Mouse (Mus musculus): ENCODE measurements at regions not wholly inside any gene's neighbourhood (a gene's known extent, or its start where the extent isn't known, plus 50 kb on each side); places are given as distances from the start of the nearest gene placed in this dataset.
A peak's percentile ranks its signal among the peaks of the same experiment; 100 is the strongest.

DNA sequence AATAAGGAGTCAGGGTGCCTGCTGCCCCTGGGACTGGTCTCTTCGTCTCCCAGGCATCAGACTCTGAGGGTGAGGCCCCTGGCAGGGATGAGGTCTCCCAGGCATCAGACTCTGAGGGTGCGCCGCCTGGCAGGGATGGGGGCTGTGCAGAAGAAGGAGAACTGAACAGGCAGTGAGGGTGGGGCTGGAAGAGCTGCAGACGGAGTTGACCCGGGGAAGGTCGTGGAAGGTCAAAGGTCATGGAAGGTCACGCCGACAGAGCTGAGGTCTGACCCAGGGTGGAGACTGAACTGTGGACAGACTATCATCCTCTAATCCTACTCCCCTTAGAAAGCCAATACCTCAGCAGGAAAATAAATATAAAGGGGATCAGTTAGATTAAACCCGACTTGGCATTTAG lies 50.6 kb upstream of the Grik3 start:
- ATAC-seq (replicated peaks; ENCODE audit: low FRiP score, poor library complexity, severe bottlenecking) = no peak

GRCm38 (mm10) chr4:125437161-125437822 lies 53.2 kb upstream of the Grik3 start:
- no peak for ATAC-seq (replicated peaks; ENCODE audit: low FRiP score, poor library complexity, severe bottlenecking)

GRCm38 (mm10) chr4:125433511-125433910 lies 57.0 kb upstream of the Grik3 start:
- no peak for ATAC-seq (replicated peaks; ENCODE audit: low FRiP score, poor library complexity, severe bottlenecking)

DNA sequence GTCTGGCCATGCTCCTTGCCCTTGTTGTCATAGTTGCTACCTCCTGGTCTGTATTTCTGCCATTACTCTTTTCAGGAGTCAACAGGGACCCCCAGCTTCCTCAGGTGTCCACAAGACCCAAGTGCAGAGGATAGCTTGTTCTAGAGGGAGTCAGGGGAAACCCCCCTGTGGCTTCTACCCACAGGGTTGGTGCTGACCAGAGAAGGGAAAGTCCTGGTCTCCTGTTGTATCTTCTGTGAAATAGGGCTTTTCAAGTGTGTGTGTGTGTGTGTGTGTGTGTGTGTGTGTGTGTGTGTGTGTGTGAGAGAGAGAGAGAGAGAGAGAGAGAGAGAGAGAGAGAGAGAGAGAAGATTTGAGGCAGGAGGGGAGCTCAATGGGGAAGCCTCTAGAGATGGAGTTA lies 58.9 kb upstream of the Grik3 start:
- no peak for ATAC-seq (replicated peaks; ENCODE audit: low FRiP score, poor library complexity, severe bottlenecking)

DNA sequence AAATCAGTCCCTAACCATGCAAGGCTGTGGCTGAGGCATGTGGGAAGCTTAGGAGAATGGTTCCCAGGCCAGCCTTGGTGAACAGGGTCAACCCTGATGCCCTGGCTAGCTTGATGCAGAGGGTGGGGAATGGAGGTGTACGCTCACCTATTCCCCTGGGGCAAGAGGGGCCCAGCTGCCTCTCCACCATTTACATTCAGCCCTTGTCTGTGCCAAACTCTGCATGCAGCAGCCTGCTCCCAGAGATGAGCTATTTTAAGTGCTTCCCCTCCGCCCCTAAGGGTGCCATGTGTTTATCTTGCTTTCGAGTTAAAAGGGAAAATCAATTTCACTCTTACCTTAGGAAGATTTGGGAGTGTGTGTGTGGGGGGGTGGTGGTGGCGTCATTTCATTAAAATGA lies 59.7 kb upstream of the Grik3 start:
- no peak for ATAC-seq (replicated peaks; ENCODE audit: low FRiP score, poor library complexity, severe bottlenecking)

DNA sequence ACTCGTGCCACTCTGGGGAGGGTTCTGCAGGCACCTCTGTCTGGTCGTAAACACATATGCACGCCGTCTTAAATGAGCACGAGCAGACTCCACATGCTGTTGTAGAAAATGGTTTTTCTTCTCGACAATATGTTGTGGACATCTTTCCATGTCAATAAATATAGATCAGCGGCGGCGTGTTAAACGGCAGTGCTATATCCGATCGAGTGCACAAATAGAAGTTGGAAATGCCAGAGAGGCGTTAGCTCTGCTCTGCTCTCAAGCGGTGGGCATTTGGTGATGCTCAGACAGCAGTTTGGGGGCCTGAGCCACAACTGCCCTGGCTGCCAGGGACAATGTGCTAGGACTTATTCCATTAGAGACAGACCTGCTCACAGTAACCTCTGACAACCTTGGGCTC lies 61.8 kb upstream of the Grik3 start:
- ATAC-seq (replicated peaks; ENCODE audit: low FRiP score, poor library complexity, severe bottlenecking) = no peak

DNA sequence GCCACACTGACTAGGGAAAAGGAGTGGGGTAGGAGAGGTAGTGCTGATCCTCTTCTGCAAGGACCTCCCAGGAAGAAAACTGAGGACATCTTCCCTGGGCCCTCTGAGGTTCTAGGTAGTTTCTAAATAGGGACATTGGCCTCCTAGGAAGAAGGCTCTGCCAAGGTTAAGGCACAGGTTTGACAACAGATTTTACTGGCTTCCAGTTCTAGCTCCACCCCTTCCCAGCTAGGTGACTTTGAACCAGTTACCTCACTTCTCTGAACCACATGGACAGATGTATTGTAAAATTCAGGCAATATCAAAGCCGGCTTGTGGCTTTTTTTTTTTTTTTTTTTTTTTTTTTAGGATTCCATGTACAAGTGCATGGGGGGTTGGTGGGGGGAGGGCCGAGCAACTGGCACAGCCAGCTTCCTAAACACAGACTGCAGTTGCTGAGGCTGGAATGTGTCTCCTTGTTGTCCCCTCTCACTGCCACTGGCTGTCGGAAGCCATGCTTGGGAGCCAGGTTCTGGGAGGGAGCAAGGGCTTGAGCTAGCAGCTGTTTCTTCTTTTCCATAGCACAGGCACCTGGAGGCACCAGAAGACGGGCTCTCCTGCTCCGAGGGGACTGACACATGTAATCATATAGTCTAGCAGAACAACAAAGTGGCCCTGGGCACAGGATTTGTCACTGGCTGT lies 69.8 kb upstream of the Grik3 start:
- no peak for ATAC-seq (replicated peaks; ENCODE audit: low FRiP score, poor library complexity, severe bottlenecking)

GRCm38 (mm10) chr4:125419491-125420255 lies 70.8 kb upstream of the Grik3 start:
- ATAC-seq (replicated peaks; ENCODE audit: low FRiP score, poor library complexity, severe bottlenecking) = no peak

- ATAC-seq (replicated peaks; ENCODE audit: low FRiP score, poor library complexity, severe bottlenecking) = no peak
These were observed 75.2 kb upstream of the Grik3 start for GRCm38 (mm10) chr4:125415308-125415707.

GRCm38 (mm10) chr4:125413833-125414719 lies 76.4 kb upstream of the Grik3 start:
- no peak for ATAC-seq (replicated peaks; ENCODE audit: low FRiP score, poor library complexity, severe bottlenecking)

DNA sequence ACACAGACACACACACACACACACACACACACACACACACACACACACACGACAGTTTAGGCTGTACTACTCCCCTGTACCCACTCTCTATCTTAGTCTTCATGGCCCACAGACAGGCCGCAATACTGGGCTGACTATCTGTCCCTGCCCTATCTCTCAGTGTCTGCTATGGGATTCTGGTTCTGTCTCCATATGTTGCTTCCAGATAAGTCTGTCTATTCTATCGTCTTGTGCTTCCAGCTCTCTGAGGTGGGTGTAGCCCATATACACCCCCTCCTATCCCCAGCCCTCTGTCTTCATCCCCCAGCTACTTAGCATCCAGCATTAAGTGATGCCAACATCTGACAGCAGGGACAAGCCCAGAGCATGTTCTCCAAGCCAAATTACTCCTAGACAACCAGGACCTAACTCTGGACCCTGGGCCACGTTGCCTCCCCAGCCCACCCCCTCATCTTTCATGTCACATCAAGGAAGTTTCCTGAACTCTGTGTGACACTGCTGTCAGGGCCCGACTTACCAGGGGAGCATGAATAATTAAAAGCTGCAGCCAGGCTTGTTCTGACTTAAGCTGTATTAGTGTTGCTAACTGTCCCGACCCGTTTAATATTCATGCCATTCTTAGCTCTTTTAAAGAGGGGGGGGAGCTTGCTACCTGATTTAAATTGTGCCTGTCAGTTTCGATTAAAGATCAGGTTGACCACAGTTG lies 79.6 kb upstream of the Grik3 start:
- ATAC-seq (replicated peaks; ENCODE audit: low FRiP score, poor library complexity, severe bottlenecking) = 0 out of 2 replicates have a peak, but pooled peaks have one; percentile 51

DNA sequence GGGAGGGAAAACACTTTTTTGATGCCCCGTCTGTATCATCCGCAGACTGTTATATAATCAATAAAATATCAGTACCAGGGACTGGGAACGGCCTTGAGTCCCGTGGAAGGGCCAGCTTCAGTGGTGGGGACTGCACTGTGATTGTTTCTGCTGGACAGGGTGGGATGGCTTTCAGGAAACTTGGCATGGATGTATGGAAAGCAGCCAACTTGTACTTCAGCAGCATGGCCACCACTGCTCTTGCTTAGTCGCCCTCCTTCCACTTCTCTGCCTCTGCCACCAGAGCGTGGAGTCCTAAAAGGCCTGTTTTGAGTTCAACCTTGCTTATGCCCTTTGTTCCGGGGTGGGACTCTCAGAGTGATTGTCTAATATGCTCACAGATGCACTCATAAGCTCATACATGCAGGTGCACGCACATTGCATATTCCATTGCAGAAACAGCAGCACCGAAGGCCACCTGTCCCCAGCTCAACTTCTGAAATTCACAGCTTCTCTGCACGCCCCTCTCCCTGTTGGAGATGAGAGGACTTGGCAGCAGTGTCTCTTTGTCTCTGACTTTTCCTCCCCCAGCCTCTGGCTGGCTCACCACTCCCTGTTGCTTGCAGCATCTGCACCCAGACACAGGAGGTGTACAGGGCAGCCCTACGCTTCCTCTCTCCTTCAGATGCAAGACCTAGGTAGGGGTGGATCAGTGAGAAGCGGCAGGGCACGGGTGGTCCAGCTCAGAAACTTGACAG lies 91.0 kb upstream of the Grik3 start:
- no peak for ATAC-seq (replicated peaks; ENCODE audit: low FRiP score, poor library complexity, severe bottlenecking)

DNA sequence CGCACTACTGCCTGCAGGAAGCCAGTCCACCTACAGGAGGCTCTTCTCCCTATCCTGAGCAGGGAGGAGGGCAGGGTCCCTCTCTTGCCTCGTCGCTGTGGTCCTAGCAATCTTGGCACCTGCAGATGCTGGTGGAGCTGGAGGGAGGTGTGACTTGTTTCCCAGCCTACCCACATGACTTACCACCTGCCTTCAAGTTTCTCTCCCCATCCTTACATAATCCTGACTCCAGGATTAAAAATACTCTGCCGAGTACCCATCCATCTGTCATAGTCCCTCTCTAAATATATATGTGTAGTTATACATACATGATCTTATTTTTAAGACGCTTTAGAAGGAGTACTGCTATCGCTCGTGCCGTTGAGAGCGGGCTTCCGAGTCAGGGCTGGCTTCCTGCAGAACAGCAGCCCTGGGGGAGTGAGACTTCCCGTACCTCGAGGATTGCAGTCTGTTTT lies 93.5 kb upstream of the Grik3 start:
- no peak for ATAC-seq (replicated peaks; ENCODE audit: low FRiP score, poor library complexity, severe bottlenecking)

- no peak for ATAC-seq (replicated peaks; ENCODE audit: low FRiP score, poor library complexity, severe bottlenecking)
These were observed 99.2 kb upstream of the Grik3 start for GRCm38 (mm10) chr4:125391269-125391668.

DNA sequence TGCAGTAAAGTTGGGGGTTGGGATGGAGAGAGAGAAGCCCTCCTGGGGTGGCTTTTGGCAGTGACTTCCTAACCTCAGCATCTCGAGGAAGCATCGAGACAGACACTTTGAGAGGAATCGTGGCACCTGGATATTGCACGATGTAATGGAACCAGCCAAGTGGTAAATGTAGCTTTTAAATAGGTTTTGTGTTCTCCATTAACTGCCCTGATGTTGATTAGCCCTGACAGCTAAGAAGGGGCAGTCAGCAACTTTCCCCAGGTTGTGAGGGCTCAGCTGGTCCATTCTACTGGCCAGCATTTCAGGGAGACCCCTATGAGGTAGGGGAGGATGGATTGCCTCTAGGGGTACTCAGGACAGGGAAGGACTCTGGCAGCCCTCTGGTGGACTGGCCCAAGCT lies 104.7 kb upstream of the Grik3 start:
- no peak for ATAC-seq (replicated peaks; ENCODE audit: low FRiP score, poor library complexity, severe bottlenecking)

DNA sequence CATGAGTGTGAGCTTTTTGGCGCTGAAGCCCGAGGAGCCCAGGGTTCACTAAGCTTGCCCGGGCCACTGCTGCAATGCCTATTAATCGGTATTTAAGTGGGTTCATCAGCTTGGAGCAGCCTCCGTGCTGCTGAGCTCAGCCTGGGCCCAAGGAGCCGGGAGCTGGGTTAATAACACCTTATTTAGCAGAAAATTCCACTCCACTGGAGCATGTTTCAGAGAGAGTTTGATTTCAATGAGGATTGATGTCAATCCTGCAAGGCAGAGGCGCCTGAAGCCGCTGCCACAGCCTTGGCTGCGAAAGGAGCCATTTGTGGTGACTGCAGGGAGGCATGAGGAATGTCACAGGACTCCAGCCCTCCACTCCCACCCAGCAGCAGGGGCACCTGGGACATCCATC lies 126.5 kb upstream of the Grik3 start:
- ATAC-seq (replicated peaks; ENCODE audit: low FRiP score, poor library complexity, severe bottlenecking) = no peak

GRCm38 (mm10) chr4:125361611-125362520 lies 128.6 kb upstream of the Grik3 start:
- no peak for ATAC-seq (replicated peaks; ENCODE audit: low FRiP score, poor library complexity, severe bottlenecking)

DNA sequence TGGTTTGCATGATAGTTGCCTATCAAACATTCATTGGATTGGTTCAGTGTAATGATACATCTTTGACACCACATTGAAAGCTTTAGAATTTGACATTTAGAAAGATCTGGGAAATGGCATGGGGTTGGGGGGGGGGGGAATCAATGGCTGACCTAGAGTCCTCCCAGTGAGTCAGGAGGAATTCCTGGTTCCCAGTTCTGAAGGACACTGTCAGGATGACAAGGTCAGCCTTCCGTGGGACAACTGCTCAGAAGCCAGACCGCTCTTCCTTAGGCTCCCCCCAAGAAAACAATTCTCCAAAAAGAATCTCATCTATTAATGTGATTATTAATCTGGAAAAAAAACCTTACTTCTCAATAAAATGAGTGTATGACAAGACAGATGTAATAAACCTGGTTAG lies 132.1 kb upstream of the Grik3 start:
- ATAC-seq (replicated peaks; ENCODE audit: low FRiP score, poor library complexity, severe bottlenecking) = no peak
